Mouse (Mus musculus) thymus, postnatal 25 days (tissue): ENCODE data around the gene Ost4.
"Not testable (repeated sequence)": the region's sequence is repeated elsewhere in the genome, so short reads cannot be mapped to it uniquely, and the experiment has no call there.

ENCODE experiments used
- DNase-seq: peaks from one replicate; pipeline ENCODE4 v3.0.0; 2022

Gene Ost4

DNA sequence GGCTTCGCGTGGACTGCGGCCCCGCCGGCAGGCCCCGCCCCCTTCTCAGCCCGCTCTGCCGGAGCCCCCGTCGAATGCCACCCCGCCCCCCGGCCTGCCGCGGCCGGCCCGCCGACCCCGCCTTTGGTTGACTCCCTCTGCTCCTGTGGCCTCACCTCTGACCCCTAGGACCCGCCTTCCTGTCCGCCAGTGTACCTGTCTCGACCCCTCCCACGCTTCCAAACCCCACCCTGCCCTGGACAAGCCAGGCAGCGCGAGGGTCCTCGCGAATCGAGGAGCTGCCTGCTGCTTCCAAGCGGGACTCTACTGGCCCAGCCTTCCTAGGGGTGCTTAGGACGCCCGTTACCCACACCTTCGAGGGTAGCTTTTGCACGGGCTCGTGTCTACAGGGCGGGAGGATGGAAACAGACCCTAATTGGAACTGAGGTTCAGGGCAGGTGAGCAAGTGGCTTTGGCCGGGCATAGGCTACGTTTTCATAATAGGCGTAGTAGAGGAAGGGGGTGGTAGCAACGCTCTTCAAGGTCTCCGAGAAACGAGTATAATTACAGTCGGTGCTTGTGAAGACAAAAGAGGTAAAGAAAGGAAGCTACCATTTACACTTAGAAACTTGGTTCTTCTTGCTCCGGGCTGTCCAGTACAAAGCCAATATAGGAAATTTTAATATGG is 18.4 kb downstream of the Ost4 start:
- DNase-seq: no peak

GRCm38 (mm10) chr5:30888337-30889087 is 19.1 kb downstream of the Ost4 start, which contains the start of gene Agbl5:
Agbl5 (plus strand) TSS chr5:30888694.
- peak; percentile 97 for DNase-seq

- DNase-seq: peak; percentile 90
Observed at GRCm38 (mm10) chr5:30887858-30888336, 19.7 kb downstream of the Ost4 start.

DNA sequence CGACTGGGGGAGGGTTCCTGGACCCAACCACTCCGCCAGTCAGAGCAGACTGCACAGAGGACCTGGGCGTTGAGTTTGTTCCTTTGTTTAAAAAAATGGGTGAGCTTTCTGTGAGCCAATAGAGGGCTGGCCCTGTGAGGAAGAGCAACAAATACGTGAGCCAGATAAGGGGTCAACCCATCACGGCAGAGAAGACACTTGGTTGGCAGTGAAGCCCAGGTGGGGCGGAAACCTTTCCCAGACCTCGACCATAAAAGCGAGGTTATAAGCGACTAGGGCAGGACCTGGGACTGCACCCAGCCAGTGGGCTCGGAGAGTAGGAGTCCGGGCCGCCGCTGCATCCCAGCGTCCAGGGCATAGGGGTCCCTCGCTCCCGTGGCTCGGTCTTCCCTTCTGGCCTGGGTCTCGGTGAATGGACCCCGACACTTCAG is 20.2 kb downstream of the Ost4 start:
- peak; percentile 78 for DNase-seq

DNA sequence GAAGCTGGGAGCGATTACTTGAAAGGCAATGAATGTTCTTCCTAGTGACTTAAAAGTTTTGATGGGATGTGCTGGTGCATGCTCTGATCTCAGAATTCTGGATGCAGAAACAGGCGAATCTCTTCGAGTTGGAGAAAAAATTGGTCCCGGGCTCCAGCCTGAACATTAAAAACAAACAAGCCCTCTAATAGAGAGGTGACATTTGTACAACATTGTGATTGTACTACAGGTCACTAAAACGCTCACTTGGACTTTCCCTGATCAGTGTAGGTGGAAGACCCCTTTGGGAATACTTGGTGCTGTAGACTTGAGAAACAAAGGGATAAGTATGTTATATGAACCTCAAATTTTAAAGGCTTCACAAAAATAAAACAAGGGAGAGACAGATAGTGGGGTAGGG is 20.9 kb downstream of the Ost4 start:
- no peak for DNase-seq

- no peak for DNase-seq
Observed at GRCm38 (mm10) chr5:30886209-30886608, 21.4 kb downstream of the Ost4 start.

GRCm38 (mm10) chr5:30881839-30882238 is 25.7 kb downstream of the Ost4 start:
- not testable (repeated sequence) for DNase-seq

- DNase-seq: no peak
Observed at GRCm38 (mm10) chr5:30879347-30879943, 28.1 kb downstream of the Ost4 start.

DNA sequence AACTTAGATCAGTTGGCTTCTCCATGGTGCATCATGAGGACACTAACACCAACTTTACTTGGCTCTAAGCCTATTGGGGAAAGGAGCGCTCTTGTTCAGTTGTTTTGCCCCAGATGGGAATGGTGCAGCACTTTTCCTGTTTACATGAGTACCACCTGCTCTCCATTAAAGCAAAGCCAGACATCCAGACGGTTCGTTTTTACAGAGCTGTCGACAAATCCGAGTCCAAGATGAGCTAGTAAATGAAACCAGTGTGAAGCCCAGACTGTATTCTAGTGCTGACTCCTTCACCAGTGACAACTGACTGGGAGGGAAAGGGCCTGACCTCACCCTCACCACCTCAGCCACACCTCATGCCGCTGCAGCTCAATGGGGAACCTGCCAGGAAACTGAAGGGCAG is 29.0 kb downstream of the Ost4 start:
- no peak for DNase-seq

- no peak for DNase-seq
Observed at GRCm38 (mm10) chr5:30874365-30874764, 33.2 kb downstream of the Ost4 start.

DNA sequence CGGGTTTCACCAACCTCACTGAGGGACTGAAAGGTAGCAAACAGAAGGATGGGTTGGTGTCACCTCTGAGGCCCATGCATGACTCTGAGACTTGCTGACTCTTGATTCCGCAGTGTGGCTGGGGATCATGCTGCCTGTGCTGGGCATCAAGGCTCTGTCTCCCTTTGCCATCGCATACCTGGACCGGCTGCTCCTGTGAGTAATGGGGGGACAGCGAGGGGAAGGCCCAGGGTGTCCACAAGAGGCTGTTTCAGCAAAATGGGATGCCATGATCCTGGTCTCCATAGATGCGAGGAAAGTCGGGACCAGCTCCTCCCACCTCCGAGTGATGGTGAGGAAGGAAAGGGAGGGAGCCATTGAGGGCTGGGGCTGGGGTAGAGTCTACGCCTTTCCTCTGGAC is 35.0 kb downstream of the Ost4 start:
- DNase-seq: no peak

- DNase-seq: no peak
Observed at GRCm38 (mm10) chr5:30870131-30870406, 37.5 kb downstream of the Ost4 start.

DNA sequence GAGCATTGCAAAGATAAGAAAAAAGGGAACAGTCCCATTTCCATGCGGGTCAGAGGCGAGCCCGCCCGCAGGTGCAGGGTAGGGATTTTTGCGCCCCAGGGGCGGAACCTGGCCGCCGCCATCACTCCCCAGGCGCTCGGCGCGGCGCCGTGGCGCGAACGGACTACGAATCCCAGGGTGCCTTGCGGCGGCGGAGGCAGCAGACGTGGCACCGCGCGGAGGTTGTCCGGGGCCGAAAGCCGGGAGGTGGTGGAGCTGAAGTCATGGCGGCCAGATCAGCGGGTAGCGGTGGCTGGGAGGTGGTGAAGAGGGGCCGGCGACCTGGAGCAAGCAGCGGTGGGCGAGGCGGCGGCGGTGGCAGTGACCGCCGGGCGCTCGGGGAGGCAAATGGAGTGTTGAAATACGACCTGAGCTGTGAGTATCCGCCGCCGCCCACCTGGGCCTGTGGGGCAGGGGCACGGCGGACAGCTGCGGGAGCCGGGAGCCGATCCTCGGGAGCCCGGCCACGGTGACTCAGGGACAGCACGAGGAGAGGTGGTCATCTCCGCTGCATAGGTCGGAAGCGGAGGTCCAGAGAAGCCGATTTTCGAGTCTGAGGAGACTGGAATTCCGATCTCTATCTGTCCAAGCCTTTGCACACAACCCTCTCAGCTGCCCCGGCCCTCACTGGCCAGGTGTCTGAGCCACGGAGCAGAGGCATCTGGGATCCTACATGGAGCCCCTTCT is 38.0 kb downstream of the Ost4 start:
- peak; percentile 94 for DNase-seq

DNA sequence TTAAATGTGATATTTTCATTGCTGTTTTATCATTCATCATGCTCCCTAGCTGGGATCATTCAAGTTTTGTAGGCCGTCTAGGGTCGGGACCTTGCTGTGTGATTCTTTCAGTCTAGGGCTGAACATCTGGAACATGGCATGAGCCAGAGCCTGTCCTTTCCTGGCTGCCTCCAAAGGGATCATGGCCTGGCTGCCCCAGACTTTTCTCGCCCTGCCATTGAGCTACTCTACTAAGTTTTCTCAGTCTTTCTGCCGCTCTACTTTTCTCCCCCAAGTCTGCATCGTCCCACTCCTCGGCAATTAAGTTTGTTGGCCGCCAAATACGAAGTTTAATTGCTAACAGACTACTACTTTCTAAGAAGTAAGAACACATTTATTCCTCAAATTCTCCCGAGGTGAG is 38.6 kb downstream of the Ost4 start:
- DNase-seq: no peak

DNA sequence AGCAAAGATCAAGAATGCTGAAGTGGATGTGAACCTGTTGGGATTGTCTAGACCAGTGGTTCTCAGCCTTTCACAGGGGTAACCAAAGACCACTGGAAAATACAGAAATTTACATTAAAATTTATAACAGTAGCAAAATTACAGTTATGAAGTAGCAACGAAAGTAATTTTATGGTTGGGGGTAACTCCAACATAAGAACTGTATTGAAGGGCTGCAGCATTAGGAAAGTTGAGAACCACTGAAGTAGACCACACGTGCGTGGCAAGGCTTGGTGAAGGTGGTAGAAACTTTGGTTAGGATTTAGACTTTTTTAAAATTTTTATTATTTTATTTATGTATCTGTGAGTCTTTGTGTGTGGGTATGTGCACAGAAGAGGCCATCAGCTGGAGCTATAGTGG is 39.9 kb downstream of the Ost4 start, which contains the start of gene Tmem214:
Tmem214 (plus strand) TSS at position 301 of the 400 bp plus-strand sequence.
- DNase-seq: no peak

GRCm38 (mm10) chr5:30866871-30867270 is 40.7 kb downstream of the Ost4 start:
- no peak for DNase-seq

GRCm38 (mm10) chr5:30864322-30864721 is 43.3 kb downstream of the Ost4 start:
- DNase-seq: no peak

DNA sequence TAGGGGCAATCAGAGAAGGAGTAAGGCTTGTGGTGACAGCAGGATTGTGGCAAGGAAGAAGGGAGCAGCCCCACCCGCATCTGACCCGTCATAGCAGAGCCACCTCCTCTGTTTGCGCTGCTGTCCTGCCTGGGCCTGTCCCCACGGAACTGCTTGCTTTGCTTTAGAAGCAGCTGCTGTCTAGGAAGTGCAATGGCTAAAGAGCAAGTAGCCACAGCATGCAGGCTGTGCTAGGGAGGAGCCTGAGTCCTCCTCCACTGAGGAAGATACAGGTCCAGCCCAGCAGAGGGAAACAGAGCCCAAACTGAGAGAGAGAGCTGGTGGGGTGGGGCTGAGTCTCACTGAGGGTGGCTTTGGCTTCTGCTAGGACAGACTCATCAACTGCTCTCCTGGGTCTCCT is 43.7 kb downstream of the Ost4 start:
- no peak for DNase-seq

GRCm38 (mm10) chr5:30856124-30856523 is 51.5 kb downstream of the Ost4 start:
- DNase-seq: no peak
